Mouse (Mus musculus): ENCODE results near the gene Pik3cd. TPM values are rescaled to one million over a fixed set of nuclear protein-coding genes. Genes with fewer than 3 reads are reported as not detected.

Gene Pik3cd
- polyA plus RNA-seq, 1 experiment from 2014 or later = 9.4 TPM

GRCm38 (mm10) chr4:149607591-149608308 lies 94.6 kb downstream of the Pik3cd start:
- WGBS = 74% methylated on average over 20 of the region's 20 CpGs
- ATAC-seq (ENCODE audit: low FRiP score) = no peak

GRCm38 (mm10) chr4:149606766-149607358 lies 95.5 kb downstream of the Pik3cd start:
- H3K4me3 ChIP-seq (replicated peaks) = no peak overlapping the region
- H3K9me3 ChIP-seq = no peaks in the 10 kb centered on the region
- ATAC-seq (ENCODE audit: low FRiP score) = no peak
- H3K4me1 ChIP-seq = peaks cover 48% of the 10 kb centered on the region
- H3K27me3 ChIP-seq = no peaks in the 10 kb centered on the region
- H3K4me2 ChIP-seq = no peak overlapping the region
- no peaks in the 10 kb centered on the region for H3K36me3 ChIP-seq (replicated peaks)
- WGBS = 58% methylated on average over 15 of the region's 15 CpGs
- H3K9ac ChIP-seq = no peak overlapping the region
- no peak overlapping the region for H3K27ac ChIP-seq

More at GRCm38 (mm10) chr4:149607591-149608308, 94.6 kb downstream of the Pik3cd start:
- H3K4me1 ChIP-seq = peaks cover 43% of the 10 kb centered on the region
- H3K36me3 ChIP-seq (replicated peaks) = no peaks in the 10 kb centered on the region
- H3K27me3 ChIP-seq = no peaks in the 10 kb centered on the region
- H3K9ac ChIP-seq = no peak overlapping the region
- no peak overlapping the region for H3K4me2 ChIP-seq
- no peaks in the 10 kb centered on the region for H3K9me3 ChIP-seq
- H3K4me3 ChIP-seq (replicated peaks) = no peak overlapping the region
- H3K27ac ChIP-seq = no peak overlapping the region

GRCm38 (mm10) chr4:149606056-149606455 lies 96.3 kb downstream of the Pik3cd start:
- ATAC-seq (ENCODE audit: low FRiP score) = no peak
- no peak overlapping the region for H3K4me2 ChIP-seq
- WGBS = 81% methylated on average over 18 of the region's 18 CpGs
- no peak overlapping the region for H3K27ac ChIP-seq
- no peak overlapping the region for H3K4me3 ChIP-seq (replicated peaks)
- H3K27me3 ChIP-seq = no peaks in the 10 kb centered on the region
- H3K9me3 ChIP-seq = no peaks in the 10 kb centered on the region
- no peak overlapping the region for H3K9ac ChIP-seq
- H3K4me1 ChIP-seq = peaks cover 54% of the 10 kb centered on the region
- no peaks in the 10 kb centered on the region for H3K36me3 ChIP-seq (replicated peaks)

- no peak overlapping the region for H3K27ac ChIP-seq
- no peaks in the 10 kb centered on the region for H3K36me3 ChIP-seq (replicated peaks)
- H3K9ac ChIP-seq = no peak overlapping the region
- H3K4me3 ChIP-seq (replicated peaks) = no peak overlapping the region
- H3K4me1 ChIP-seq = peaks cover 55% of the 10 kb centered on the region
- no peaks in the 10 kb centered on the region for H3K27me3 ChIP-seq
- no peak overlapping the region for H3K4me2 ChIP-seq
- no peaks in the 10 kb centered on the region for H3K9me3 ChIP-seq
- no peak for ATAC-seq (ENCODE audit: low FRiP score)
- WGBS = 83% methylated on average over 3 of the region's 3 CpGs
Measured at GRCm38 (mm10) chr4:149604518-149604917, 97.9 kb downstream of the Pik3cd start.

GRCm38 (mm10) chr4:149603860-149604259 lies 98.5 kb downstream of the Pik3cd start:
- H3K4me2 ChIP-seq = no peak overlapping the region
- no peak for ATAC-seq (ENCODE audit: low FRiP score)
- 65% methylated on average over 1 of the region's 1 CpGs for WGBS
- peaks cover 48% of the 10 kb centered on the region for H3K4me1 ChIP-seq
- no peak overlapping the region for H3K9ac ChIP-seq
- no peak overlapping the region for H3K27ac ChIP-seq
- H3K4me3 ChIP-seq (replicated peaks) = no peak overlapping the region
- no peaks in the 10 kb centered on the region for H3K36me3 ChIP-seq (replicated peaks)
- no peaks in the 10 kb centered on the region for H3K9me3 ChIP-seq
- no peaks in the 10 kb centered on the region for H3K27me3 ChIP-seq

- Histone ChIP-seq H3K4me2 (no peak overlapping the region), H3K27me3 (no peaks in the 10 kb centered on the region), H3K36me3 (replicated peaks) (no peaks in the 10 kb centered on the region), H3K9ac (no peak overlapping the region), H3K27ac (no peak overlapping the region), H3K4me1 (peaks cover 34% of the 10 kb centered on the region), H3K4me3 (replicated peaks) (no peak overlapping the region), H3K9me3 (no peaks in the 10 kb centered on the region)
- ATAC-seq (ENCODE audit: low FRiP score) = no peak
- WGBS = 50% methylated on average over 7 of the region's 7 CpGs
Measured at GRCm38 (mm10) chr4:149602236-149602635, 100.1 kb downstream of the Pik3cd start.

GRCm38 (mm10) chr4:149601484-149601883 lies 100.9 kb downstream of the Pik3cd start:
- Histone ChIP-seq H3K27me3 (no peaks in the 10 kb centered on the region), H3K9ac (no peak overlapping the region), H3K4me2 (no peak overlapping the region), H3K27ac (no peak overlapping the region), H3K4me1 (peaks cover 26% of the 10 kb centered on the region), H3K4me3 (replicated peaks) (no peak overlapping the region), H3K9me3 (no peaks in the 10 kb centered on the region), H3K36me3 (replicated peaks) (no peaks in the 10 kb centered on the region)
- 42% methylated on average over 4 of the region's 4 CpGs for WGBS
- no peak for ATAC-seq (ENCODE audit: low FRiP score)

GRCm38 (mm10) chr4:149600130-149600529 lies 102.2 kb downstream of the Pik3cd start:
- 93% methylated on average over 4 of the region's 4 CpGs for WGBS
- no peaks in the 10 kb centered on the region for H3K36me3 ChIP-seq (replicated peaks)
- H3K4me1 ChIP-seq = peaks cover 19% of the 10 kb centered on the region
- no peak overlapping the region for H3K27ac ChIP-seq
- H3K27me3 ChIP-seq = no peaks in the 10 kb centered on the region
- H3K4me2 ChIP-seq = no peak overlapping the region
- H3K9me3 ChIP-seq = no peaks in the 10 kb centered on the region
- H3K9ac ChIP-seq = no peak overlapping the region
- H3K4me3 ChIP-seq (replicated peaks) = no peak overlapping the region
- ATAC-seq (ENCODE audit: low FRiP score) = no peak

GRCm38 (mm10) chr4:149599549-149599948 lies 102.8 kb downstream of the Pik3cd start:
- Histone ChIP-seq H3K9me3 (no peaks in the 10 kb centered on the region), H3K36me3 (replicated peaks) (no peaks in the 10 kb centered on the region), H3K4me3 (replicated peaks) (no peak overlapping the region), H3K27ac (no peak overlapping the region), H3K4me2 (no peak overlapping the region), H3K4me1 (peaks cover 24% of the 10 kb centered on the region), H3K9ac (no peak overlapping the region), H3K27me3 (no peaks in the 10 kb centered on the region)
- no peak for ATAC-seq (ENCODE audit: low FRiP score)
- WGBS = 85% methylated on average over 6 of the region's 6 CpGs

Small RNA genes within 50 kb of the gene (microRNA-seq; reads per million reads assigned to microRNA genes)
- gene Mir7023 = not detected

Other genes with a start within 250 kb of the Pik3cd start
- gene Rbp7, start 247.6 kb downstream of the Pik3cd start, polyA plus RNA-seq (2016; fragmentation: Nextera tagmentation; extraction: Ambion mirVana) = not detected in 2 replicates
- 0.55 and 0.69 TPM in 2 replicates for gene Tmem274, start 225.2 kb downstream of the Pik3cd start, polyA plus RNA-seq (2016; fragmentation: Nextera tagmentation; extraction: Ambion mirVana)
- 14.3 and 14.7 TPM in 2 replicates for gene Nmnat1, start 217.4 kb downstream of the Pik3cd start, polyA plus RNA-seq (2016; fragmentation: Nextera tagmentation; extraction: Ambion mirVana)
- gene Lzic, start 217.3 kb downstream of the Pik3cd start, polyA plus RNA-seq (2016; fragmentation: Nextera tagmentation; extraction: Ambion mirVana) = 48.9 and 53.6 TPM in 2 replicates
- gene Ctnnbip1, start 184.3 kb downstream of the Pik3cd start, polyA plus RNA-seq (2016; fragmentation: Nextera tagmentation; extraction: Ambion mirVana) = 83.9 and 84.8 TPM in 2 replicates
- gene Clstn1, start 116.1 kb downstream of the Pik3cd start, polyA plus RNA-seq (2016; fragmentation: Nextera tagmentation; extraction: Ambion mirVana) = 58.1 and 75.4 TPM in 2 replicates
- 39.4 and 41.0 TPM in 2 replicates for gene Tmem201, start 35.5 kb upstream of the Pik3cd start, polyA plus RNA-seq (2016; fragmentation: Nextera tagmentation; extraction: Ambion mirVana)
- gene Slc25a33, start 71.7 kb upstream of the Pik3cd start, polyA plus RNA-seq (2016; fragmentation: Nextera tagmentation; extraction: Ambion mirVana) = 12.1 and 12.6 TPM in 2 replicates

Data from forebrain, embryonic 12.5 days (tissue).